Mouse (Mus musculus) gastrocnemius, postnatal 25 days (tissue): ENCODE results near the gene Btf3. TPM values are rescaled to one million over a fixed set of nuclear protein-coding genes. Genes with fewer than 3 reads are reported as not detected.

Experiments
- DNase-seq: peaks from one replicate; pipeline ENCODE4 v3.0.0; 2022
- total RNA-seq, 2 experiments: library from RNA; stranded (reverse); gene quantifications; 1 replicate in 1 of 2; 2 replicates in 1 of 2; pipeline ENCODE4 v1.2.3; 2021

Btf3 gene
- total RNA-seq, 2 experiments from 2014 or later: 194 to 210 TPM

DNA sequence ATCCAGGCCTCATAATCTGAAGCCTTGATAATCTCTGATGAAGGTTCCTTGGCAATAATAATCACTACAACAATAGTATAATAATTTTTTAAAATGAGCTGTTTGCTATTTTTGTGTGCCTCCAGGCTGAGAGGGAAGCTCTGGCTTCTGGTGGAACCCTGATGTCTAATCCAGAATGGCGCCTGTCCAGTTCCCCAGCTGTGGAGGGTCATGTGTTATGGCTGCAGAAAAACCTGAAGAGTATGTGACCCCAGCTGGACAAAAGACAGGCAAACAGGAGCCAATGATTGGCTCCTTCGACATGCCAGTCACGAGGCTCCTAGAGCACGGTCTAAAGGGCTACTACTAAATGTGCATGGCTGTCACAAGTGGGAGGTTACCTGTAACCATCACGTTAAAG, 23.7 kb upstream of the Btf3 start:
- no peak for DNase-seq

DNA sequence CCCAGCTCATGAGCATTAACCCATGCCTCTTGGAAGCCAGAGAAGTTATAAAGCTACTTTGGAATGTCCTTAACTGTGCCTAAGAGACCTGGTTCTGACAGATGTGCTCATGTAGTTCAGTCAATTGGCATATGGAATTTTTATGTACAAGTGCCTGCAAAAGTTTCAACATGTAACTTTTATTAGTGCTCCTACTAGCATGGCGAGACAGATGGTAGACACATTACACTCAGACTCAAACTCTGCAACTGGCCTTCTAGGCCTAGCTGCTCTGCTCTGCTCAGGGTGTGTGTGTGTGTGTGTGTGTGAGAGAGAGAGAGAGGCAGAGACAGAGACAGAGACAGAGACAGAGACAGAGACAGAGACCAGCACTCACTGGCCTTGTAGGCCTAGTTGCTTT, 19.4 kb upstream of the Btf3 start:
- DNase-seq: no peak

DNA sequence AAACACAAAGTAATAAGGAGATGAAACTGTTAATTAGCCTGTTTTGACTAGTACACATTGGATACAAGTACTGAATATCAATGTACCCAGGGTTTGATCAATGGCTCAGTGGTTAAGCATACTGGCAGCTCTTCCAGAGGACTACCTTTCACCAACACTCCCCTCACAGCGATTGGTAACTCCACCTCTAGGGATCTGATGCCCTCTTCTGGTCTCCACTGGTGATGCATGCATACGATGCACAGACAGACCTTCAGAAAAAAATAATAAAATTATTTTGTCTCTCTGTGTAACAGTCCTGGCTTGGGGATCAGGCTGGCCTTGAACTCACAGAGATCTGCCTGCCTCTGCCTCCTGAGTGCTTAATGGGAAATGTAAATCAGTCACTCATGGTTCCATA, 15.3 kb upstream of the Btf3 start:
- no peak for DNase-seq

DNA sequence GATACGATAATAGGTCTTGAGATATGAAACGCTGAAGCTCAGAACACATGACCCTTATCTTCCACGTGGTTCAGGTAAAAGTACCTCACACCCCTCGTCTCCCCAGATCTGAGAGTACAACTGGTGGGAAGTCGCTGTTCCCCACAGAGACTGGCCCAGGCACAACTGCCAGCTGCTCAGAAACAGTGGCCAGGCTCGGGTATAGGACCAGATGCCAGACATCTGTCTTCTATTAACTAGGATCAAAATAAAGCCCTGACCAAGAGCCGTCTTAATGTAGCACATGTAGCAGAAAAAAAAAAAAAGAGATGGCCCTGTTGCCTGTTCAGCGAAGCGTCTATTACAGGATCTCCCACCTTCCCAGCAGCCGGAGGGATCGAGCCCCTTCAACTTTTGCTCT, 8.2 kb upstream of the Btf3 start:
- no peak for DNase-seq

DNA sequence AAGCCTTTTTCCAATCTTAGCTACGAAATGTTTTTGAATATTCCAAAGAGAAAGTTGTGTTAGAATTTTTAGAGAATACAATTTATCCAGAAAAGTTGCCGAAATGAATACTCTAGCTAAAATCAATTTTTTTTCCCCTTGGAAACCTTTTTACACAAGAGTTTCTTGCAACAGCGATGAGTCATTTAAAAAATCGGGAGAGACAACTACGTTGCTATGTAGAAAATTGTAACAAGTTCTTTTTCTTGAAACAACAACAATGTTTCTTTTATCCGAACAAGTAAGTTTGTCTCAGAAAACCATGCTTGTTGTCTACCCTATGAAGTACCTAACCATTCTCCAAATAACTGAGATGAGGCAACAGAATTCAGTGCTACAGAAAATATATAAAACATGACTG, 1.1 kb upstream of the Btf3 start:
- no peak for DNase-seq

DNA sequence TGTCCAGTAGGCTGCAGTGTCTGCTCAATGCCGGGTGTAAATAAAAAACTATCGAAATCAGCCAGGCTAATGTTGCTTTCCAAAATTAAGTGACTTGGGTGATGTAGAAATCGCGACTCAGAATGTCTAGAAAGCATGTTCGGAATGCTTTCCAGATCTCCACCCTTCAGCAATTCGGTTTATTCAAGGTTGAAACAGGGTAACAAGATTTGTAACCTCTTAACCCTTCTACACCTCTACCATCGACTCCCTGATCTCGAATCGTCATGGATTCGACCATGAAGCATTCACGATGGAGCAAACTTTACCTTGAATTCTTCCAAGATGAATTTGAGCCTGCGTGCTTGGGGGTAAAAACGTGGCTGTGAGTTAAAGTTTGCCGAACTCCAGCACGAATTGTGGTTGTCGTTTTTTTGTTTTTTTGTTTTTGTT, 456 bp upstream of the Btf3 start:
- DNase-seq: no peak

DNA sequence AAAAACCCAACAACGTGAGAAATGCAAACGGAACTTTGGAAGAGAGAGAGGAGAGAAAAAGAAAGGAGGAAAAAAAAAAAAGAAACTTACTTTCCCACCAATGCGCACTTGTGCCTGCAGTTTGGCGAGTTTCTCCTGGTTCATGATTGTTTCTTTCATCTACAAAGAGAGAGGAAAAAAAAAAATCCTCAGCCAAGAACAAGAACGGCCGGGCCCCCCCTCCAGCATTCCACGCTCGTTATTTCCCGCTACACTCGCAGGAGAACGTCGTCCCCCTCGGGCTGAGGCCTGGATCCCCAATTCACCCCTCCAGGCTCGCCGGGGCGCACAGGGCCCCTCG, 696 bp downstream of the Btf3 start:
- no peak for DNase-seq

DNA sequence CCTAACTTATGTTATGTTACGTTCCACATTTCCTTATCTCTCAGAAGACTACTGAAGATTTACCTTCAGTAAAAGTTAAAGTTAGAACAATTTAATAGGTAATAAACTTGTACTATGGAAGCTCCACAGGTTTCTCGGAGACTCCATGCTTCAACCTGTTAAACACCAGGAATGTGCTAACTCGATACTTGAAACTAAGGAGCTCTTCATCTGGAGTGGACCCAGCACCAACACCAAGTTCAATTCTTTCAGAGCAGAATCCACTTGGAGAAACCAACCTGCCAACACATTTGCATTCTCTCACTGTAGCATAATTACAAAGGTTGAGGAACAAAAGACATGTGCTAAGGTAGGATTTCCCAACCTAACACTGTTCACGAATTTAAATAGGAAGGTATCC, 1.7 kb downstream of the Btf3 start:
- DNase-seq: no peak

DNA sequence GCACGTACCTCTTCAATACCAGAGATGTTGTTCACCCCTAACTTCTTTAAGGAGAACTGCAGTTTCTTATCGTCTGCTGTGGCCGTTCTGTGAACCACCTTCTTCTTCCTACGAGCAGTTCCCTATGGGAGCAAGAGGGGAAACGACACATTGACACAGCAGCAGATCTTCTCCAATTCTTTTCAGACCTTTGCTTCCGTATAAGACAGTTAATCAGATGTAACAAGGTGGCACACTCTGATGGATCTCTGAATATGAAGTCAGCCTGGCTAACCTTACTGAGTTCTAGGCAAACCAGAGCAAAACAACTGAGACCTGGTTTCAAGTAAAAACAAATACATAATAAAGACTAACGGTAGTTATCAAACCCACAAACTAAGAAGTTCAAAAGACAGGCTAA, 3.2 kb downstream of the Btf3 start:
- DNase-seq: no peak

DNA sequence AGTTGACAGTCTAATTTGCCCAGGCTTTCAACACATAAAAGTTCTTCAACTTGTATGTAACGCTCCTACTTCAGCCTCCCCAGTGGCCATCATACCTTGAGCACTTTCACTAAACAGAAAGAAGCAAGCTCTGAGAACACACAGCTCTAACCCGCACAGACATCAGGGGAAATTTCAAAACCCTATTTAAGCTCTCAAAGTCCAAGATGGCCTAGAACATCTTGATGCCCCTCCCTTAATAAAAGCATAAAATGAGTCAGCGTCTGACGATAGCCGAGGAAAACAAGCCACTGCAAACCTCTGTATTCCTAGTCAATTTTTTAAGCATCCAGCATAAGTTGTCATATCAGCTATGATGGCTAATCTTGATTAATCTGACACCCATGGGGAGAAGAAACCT, 5.2 kb downstream of the Btf3 start:
- no peak for DNase-seq

DNA sequence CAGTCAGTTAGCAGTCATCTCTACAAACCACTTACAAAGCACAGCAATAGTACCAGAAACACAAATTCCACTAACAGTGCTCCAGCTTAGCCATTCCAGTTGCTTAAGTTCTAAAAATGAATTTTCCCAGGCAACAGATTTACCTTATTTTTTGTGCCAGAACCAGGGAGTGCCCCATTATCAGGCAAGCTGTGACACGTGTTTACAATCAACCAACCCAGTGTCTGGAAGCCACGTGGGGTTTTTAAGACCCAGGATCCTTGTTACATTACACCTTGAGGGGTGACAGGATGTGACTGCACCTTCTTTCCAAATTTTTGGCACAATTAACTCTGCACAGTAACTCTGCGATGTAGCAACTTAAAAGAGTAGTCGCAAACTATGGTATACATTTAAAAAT, 8.1 kb downstream of the Btf3 start:
- DNase-seq: no peak

DNA sequence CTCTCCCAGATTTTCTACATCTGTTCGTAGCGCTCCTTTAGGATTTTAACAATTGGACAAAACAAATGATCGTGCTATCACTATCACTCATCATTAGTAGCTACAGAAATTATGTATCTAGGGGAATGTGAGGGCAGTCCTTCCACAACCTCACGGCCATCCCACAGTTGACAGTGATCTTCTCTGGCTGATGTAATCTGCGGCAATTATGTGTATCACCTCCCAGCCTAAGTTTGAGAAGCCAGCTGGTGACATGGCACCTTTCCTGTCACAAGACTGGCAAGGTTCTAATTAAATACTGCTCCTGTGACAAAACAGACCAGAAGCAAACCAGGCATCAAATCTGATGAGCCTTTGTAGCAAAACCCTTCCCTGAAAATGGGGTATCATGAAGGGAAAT, 8.8 kb downstream of the Btf3 start:
- no peak for DNase-seq

DNA sequence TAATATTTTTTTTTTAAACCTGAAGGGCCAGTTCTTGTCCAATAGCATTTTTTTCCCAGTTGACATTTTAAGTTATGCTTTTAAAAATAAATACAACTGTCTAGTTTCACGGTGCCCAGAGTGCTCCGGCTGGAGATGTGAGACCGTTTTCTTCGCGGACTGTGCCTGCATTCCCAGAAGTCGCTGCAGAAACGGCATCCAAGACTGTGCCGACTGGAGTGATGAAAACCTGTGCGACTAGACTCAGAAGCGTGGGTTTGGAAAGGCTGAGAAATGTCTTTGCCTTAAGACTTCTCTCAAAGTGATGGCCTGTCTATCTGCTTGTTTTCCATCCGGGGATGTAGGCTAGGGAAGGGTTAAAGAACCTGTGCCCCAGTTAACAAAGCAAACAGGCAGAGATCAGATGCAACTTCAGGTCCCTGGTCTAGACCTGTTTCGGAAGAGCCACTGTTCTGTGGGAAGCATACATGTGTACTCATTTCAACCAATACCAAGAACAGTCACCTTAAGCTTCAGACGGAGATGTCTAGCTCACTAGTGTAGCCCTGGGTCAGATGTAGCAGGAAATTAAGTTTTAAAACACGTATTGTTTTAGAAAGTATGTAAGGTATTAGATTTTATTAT, 9.8 kb downstream of the Btf3 start:
- DNase-seq: no peak

DNA sequence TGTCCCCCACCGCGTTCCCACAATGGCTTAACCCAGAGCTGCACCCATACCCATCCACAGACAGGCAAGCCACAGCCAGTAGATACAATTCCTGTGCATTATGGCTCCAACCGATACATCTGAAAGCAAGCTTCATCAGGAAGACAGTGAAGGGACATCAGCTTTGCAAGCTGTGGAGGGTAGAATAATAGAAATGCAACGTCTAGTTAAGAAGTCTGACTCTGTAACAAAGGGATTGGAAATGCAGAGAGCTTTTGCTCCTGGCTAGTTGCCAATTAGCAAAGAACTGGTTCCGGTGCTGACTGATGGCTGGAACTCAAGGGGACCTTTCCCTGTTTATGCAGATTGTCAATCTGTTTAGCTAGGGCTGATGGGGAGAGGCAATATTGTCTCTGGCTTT, 10.4 kb downstream of the Btf3 start:
- DNase-seq: no peak

DNA sequence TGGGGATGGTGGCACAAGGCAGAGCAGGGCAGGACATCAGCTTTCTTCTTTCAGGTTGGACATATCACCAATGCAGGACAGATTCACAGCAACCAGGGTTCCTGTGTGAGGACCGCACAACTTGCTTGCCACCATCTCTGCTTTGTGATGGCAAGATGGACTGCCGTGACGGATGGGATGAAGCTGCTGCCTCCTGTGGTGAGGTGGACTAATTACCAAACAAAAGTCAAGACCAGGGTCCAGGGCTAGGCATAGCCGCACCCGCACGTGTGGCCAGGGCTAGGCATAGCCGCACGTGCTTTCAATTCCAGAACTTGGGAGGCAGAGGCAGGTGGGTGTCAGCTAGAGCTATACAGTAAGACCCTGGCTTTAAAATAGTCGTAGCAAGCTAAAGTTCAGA, 11.5 kb downstream of the Btf3 start:
- no peak for DNase-seq

DNA sequence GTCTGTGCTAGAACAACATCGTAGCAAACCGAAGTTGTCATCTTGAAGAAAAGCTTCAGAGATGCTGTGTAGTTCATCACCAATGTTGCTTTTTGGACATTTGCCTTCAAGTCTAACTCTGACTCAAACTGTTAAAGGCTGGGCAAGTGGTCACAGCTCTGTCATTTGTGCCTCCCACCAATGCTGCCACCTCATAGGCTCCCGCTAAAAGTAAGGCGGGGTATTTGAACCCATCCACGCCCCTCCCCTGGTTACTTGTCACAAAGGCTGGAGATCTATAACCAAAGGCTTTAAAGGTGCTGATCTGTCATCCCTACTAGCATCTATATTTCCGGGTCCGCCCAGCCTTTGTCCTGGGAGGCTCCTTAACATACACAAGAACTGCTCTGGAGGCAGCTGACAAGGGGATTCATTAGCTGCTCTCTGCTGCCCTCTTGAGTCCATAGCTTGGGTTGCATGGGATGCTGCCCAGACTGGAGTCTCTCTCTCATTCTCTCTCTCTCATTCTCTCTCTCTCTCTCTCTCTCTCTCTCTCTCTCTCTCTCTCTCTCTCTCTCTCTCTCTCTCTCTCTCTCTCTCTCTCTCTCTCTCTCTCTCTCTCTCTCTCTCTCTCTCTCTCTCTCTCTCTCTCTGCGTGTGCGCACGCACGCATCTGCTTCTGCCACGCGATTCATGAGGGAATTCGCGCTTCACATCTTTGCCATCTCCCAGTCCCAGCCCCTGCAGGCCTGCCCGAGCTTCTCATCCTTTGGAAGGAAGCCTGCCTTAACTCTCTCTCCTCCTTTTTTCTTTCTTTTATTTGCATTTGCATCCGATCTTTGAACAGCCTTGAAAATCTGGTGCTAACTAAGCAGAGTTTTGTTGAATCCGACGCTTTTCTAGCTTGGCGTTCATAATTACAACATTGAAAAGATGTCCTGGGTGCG, 17.7 kb downstream of the Btf3 start:
- peak; percentile 20 for DNase-seq

DNA sequence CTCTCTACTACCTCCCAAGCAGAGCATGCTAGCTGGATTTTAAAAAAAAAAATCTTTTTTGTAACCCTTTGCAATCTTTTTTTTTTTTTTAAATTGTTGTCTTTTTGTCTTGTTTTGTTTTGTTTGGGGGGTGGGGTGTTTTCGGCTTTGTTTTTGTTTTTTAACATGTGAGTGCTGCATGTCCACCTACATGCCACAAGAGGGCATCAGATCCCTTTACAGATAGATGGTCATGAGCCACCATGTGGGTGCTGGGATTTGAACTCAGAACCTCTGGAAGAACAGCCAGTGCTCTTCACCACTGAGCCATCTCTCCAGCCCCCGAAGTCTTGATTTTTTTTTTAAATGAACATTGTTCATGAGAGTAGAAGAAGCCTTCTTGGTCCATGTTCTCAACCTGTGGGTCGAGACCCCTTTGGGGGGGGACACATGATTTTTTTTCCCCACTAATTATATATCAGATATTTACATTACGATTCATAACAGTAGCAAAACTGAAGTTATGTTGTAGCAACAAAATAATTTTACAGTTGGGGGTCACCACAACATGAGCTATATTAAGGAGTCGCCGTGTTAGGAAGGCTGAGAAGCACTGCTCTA, 18.8 kb downstream of the Btf3 start:
- DNase-seq: no peak

DNA sequence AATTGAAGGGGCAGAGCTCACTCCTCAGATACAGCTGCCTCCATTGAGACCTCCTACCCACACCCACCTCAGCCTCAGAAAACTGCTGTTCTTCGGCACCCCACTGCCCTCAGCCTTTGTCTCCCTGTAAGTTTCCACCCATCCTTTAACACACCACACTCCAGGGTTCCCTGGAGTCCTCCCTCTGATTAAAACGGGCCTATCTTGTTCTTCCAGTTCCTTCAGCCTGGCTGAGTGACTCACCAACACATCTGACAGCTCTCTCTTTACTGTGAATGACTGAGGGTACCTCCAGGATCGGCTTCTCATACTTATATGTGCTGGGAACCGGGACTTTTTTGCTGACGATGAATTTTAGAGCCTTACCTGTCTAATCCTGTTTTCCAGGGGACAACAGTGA, 20.7 kb downstream of the Btf3 start:
- no peak for DNase-seq

DNA sequence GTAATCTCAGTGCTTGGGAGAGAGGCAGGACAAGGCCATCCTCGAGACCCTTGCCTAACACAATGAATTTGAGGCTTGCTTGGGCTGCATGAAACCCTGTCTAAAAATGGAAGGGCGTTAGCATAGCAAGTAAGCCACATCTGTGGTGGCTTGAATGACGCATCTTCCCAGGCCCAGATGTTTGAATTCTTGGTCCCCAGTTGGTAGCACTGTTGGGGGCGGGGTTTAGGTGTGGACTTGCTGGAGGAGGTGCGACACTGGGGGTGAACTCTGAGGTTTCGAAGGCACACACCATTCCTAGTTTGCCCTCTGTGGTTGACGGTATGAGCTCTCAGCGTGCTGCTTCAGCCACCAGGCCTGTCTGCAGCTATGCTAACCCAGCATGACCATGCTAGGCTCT, 25.1 kb downstream of the Btf3 start:
- DNase-seq: no peak

DNA sequence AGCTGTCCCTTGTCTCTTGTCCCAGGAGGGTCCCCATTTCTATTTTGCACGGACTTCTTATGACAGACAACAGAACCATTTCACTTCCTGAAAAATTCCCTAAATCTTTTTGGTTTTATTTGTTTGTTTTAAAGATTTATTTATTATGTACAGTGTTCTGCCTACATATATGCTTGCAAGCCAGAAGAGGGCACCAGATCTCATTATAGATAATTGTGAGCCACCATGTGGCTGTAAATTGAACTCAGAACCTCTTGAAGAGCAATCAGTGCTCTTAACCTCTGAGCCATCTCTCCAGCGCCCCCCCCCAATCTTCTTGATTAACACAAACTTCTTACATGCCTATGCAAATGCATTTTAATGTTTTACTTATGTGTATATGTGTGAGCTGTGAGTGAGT, 26.1 kb downstream of the Btf3 start:
- DNase-seq: no peak

DNA sequence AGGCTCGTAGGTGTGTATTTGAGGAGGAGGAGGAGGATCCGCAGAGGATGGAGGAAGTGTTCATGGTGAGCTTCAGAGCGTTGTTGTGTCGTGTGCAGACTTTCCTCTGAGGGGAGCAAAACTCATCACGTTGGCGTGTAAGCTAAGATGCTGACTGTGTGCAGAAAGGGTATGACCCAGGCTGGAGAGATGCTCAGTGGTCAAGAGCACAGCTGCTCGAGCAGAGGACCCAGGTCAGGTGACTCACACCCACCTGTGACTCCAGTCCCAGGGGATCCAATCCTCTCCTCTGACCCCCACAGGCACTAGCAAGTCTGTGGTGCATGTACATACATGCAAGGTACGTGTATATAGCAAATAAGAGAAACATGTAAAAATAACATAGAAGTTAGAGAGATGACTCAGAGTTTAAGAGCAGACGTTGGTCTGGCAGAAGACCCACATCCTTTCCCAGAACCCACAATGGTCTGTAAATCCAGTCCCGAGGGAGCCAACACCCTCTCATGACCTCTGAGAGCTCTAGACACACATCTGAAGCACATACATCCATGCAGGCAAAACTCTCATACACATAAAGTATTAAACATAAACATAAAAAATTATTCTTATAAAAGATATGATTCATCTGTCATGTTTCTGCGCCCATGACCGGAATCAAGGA, 35.7 kb downstream of the Btf3 start:
- DNase-seq: no peak

DNA sequence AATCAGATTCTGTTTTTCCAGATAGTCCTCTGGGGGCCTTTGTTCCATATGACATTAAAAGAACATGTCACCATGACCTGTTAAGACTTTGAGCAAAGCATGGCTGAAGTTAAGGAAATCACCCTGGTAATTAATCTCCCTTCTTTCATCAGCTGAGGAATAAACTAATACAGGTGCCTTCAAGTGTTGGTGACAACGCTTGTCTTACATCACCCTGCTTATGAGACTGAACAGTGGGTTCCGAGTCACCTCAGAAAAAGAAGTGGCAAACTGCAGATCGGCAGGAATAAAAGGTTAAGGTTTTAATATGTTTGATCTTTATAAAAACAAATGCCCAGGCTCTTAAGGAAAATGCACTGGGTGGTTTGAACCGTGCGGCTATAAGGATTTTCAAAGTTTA, 37.1 kb downstream of the Btf3 start, which contains the start of gene Gm21976:
Gm21976 (plus strand) TSS at position 202 of the 400 bp plus-strand sequence.
- no peak for DNase-seq

DNA sequence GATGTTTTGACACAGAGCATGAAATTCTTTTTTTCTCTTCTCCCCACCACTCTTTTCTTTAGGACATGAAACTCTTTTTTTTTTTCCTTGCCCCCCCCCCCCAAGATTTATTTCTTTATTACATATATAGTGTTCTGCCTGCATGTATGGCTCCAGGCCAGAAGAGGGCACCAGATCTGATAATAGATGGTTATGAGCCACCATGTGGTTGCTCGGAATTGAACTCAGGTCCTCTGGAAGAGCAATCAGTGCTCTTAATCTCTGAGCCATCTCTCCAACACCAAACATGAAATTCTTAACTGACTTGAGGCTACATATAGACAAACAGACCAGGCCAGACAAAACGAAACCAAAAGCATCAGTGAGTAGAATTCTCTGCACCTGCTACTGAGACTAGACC, 39.3 kb downstream of the Btf3 start:
- no peak for DNase-seq
